Mouse (Mus musculus) effector memory CD4-positive, alpha-beta T cell, adult 7 months (primary cell): ENCODE results near the gene Faim2. TPM values are rescaled to one million over a fixed set of nuclear protein-coding genes. Genes with fewer than 3 reads are reported as not detected.

ENCODE experiments used
- polyA plus RNA-seq: library from polyadenylated mRNA; unstranded; fragments of 100-300 nt; shearing (Covaris generic); gene quantifications from one replicate; pipeline ENCODE4 v1.2.1, GENCODE M21; 2017

Faim2 gene
- polyA plus RNA-seq, result not detected

DNA sequence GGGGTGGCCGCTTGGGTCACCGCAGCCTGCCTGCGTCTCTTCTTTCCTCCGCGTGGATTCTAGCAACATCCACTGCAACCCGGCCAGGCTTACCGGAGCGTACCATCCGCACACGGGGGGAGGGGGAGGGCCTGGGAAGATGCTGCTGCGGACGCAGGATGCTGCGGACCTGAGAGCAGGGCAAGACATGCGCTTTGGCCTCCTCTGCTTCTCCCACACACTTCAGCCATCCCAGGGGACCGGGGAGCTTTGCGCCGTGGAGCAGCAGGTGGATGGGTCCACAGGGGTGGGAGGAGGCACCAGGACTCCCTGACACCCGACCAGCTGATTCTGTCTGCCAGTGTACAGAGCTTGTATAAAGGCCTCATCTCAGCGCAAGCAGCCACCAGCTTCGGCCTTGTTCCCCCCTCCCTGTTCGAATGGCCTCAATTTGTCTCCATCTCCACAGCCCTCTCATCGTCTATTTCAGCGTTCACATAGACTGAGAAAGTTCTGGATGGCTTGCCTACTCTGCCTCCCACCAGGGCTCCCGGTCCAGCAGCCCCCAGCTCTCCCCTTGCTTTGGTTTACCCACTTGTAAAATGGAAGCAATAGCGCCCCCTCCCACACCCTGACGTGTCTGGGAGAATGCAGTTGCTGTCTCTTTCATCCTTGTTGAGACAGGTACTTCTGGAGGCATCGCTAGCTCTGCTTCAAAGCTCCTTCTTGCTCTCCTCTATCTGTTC lies at the start of gene Faim2:
Gene Faim2 (minus strand): TSS at position 537 of the 725 bp plus-strand sequence.

DNA sequence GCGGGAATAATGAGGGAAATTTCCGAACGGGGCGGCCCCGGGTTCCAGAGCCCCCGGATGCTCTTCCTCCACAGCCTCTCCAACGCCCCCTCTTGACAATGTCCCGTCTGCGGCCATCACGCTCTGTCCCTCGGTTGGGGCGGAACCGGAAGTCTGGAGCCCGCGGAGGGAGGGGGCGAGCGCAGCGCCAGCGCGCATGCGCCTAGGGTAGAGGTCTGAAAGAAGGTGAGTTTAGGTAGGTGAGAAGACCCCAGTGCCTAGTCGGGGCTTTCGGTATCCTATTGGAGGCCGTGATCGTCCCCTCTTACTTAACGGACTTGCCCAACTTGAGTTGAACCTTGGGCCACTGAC lies 53.4 kb downstream of the Faim2 start, which contains the start of gene Bcdin3d:
Gene Bcdin3d (minus strand): TSS at position 155 of the 351 bp plus-strand sequence.

DNA sequence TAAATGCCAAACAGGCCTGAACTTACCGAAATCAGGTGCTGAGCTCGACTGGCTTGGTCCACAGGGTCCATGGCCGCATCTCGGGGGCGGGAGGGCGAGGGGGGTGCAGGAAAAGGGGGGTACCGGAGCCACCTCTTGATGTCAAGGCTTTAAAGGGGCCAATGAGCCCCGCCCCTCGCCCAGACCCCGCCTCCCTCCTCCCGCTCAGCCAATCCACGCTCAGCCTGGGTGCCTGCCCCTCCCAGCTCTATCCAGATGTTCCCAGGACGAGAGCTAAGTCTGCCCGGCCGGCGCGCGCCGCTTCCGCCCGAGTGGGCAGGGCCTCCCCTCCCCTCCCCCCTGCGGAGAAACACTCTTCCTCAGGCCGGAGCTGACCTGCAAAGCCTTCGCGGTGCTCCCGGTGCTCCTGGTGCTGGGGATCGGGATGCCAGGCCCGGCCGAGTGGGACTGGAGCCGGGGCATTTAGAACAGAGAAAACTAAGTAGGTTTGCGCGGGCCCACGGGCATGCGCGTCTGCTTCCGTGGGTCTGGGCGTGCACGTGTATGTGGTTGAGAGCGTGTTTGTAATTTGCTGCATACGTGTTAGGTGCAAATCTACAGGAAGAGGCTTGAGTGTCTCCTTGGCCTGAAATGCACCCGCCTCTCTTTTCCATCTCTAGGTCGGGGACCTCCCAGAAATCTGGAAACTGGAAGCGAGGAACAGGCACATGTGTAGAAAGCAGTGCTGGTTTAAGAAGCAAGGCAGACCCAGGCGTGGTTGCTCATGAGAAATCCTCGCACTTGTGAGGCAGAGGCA lies 70.2 kb downstream of the Faim2 start, which contains the start of gene Nckap5l:
Gene Nckap5l (minus strand): TSS at position 143 of the 796 bp plus-strand sequence.

Other genes with a start within 250 kb of the Faim2 start
- gene Prpf40b, start 233.1 kb downstream of the Faim2 start, polyA plus RNA-seq, result 12.8 TPM
- gene Fam186b, start 232.3 kb downstream of the Faim2 start, polyA plus RNA-seq, result 0.20 TPM
- gene Fmnl3, start 157.7 kb downstream of the Faim2 start, polyA plus RNA-seq, result 24.9 TPM
- gene Tmbim6, start 135.3 kb downstream of the Faim2 start, polyA plus RNA-seq, result 142 TPM
- 8.0 TPM for gene Nckap5l, start 70.4 kb downstream of the Faim2 start, polyA plus RNA-seq
- gene Bcdin3d, start 53.4 kb downstream of the Faim2 start, polyA plus RNA-seq, result 10.3 TPM
- not detected for gene Aqp2, start 50.9 kb upstream of the Faim2 start, polyA plus RNA-seq
- gene Aqp5, start 62.6 kb upstream of the Faim2 start, polyA plus RNA-seq, result not detected
- gene Aqp6, start 73.2 kb upstream of the Faim2 start, polyA plus RNA-seq, result not detected
- gene Racgap1, start 123.5 kb upstream of the Faim2 start, polyA plus RNA-seq, result 17.6 TPM
- 0.29 TPM for gene Asic1, start 142.2 kb upstream of the Faim2 start, polyA plus RNA-seq
- gene Smarcd1, start 174.0 kb upstream of the Faim2 start, polyA plus RNA-seq, result 18.4 TPM
- not detected for gene Gm17349, start 177.3 kb upstream of the Faim2 start, polyA plus RNA-seq
- gene Gpd1, start 189.3 kb upstream of the Faim2 start, polyA plus RNA-seq, result 0.18 TPM
- 121 TPM for gene Cox14, start 197.5 kb upstream of the Faim2 start, polyA plus RNA-seq
- gene Cers5, start 244.7 kb upstream of the Faim2 start, polyA plus RNA-seq, result 70.8 TPM